ENCODE assay signal across 8 mouse cellular contexts in genomic region chr17:32452482-32452881, GRCm38 (mm10). TPM values are rescaled to one million over a fixed set of nuclear protein-coding genes. Genes with fewer than 3 reads are reported as not detected.
DNase-seq lines count a peak whose midpoint lies in the region; ATAC-seq and TF ChIP-seq lines count a peak whose summit lies in the region.

Cyp4f39 (plus strand) TSS chr17:32452723.

- H3K9ac ChIP-seq in embryonic facial prominence, embryonic 15.5 days, result peak within 1 kb of the TSS; percentile 21; the same call in 1 of the 2 replicates
- H3K9ac ChIP-seq in hindbrain, embryonic 14.5 days, result peak within 1 kb of the TSS; percentile 51
- H3K9ac ChIP-seq in lung, embryonic 14.5 days, result peak within 1 kb of the TSS; percentile 29; the same call in 1 of the 2 replicates

- peak within 1 kb of the TSS; percentile 58 for H3K4me2 ChIP-seq in embryonic facial prominence, embryonic 15.5 days (replicated peaks)
- peak within 1 kb of the TSS; percentile 59 for H3K4me2 ChIP-seq in hindbrain, embryonic 14.5 days (replicated peaks)
- peak within 1 kb of the TSS; percentile 61 for H3K4me2 ChIP-seq in lung, embryonic 14.5 days

- H3K4me1 ChIP-seq in embryonic facial prominence, embryonic 15.5 days, result peaks cover 9% of the 10 kb centered on the region
- 0 out of 2 replicates have a peak, but pooled peaks cover 5% of the 10 kb centered on the region for H3K4me1 ChIP-seq in hindbrain, embryonic 14.5 days (replicated peaks; ENCODE audit: control insufficient read depth, insufficient read depth, low read length)
- 0 out of 2 replicates have a peak, but pooled peaks cover 3% of the 10 kb centered on the region for H3K4me1 ChIP-seq in lung, embryonic 14.5 days (ENCODE audit: insufficient read depth)

- H3K27ac ChIP-seq in embryonic facial prominence, embryonic 15.5 days (replicated peaks), result no peak within 1 kb of the TSS
- H3K27ac ChIP-seq in hindbrain, embryonic 14.5 days, result no peak within 1 kb of the TSS
- H3K27ac ChIP-seq in lung, embryonic 14.5 days (ENCODE audit: low read depth), result no peak within 1 kb of the TSS

- WGBS in embryonic facial prominence, embryonic 15.5 days, result 2% methylated on average over 19 of the region's 19 CpGs
- WGBS in hindbrain, embryonic 14.5 days, result 2% methylated on average over 19 of the region's 19 CpGs
- 2% methylated on average over 19 of the region's 19 CpGs for WGBS in lung, embryonic 14.5 days

- peak within 1 kb of the TSS; percentile 38 for H3K4me3 ChIP-seq in embryonic facial prominence, embryonic 15.5 days (replicated peaks)
- H3K4me3 ChIP-seq in hindbrain, embryonic 14.5 days (replicated peaks; ENCODE audit: low read length), result peak within 1 kb of the TSS; percentile 27
- H3K4me3 ChIP-seq in lung, embryonic 14.5 days (ENCODE audit: low read depth, low read length), result peak within 1 kb of the TSS; percentile 22

- 0 out of 2 replicates have a peak, but pooled peaks cover 16% of the 10 kb centered on the region for H3K27me3 ChIP-seq in embryonic facial prominence, embryonic 15.5 days
- H3K27me3 ChIP-seq in hindbrain, embryonic 14.5 days (ENCODE audit: control insufficient read depth, insufficient read depth, low read length), result peaks cover 16% of the 10 kb centered on the region; the same call in 1 of the 2 replicates
- peaks cover 9% of the 10 kb centered on the region; the same call in 1 of the 2 replicates for H3K27me3 ChIP-seq in lung, embryonic 14.5 days (ENCODE audit: insufficient read depth, low read length)

- no peaks in the 10 kb centered on the region for H3K9me3 ChIP-seq in embryonic facial prominence, embryonic 15.5 days (replicated peaks)
- no peaks in the 10 kb centered on the region for H3K9me3 ChIP-seq in hindbrain, embryonic 14.5 days (ENCODE audit: control insufficient read depth, low read length)
- no peaks in the 10 kb centered on the region for H3K9me3 ChIP-seq in lung, embryonic 14.5 days (ENCODE audit: low read depth, low read length)

- no peak for TF ChIP-seq CTCF in lung, embryonic 14.5 days (IDR thresholded peaks at IDR 0.05; ENCODE audit: low read depth)

- no peaks in the 10 kb centered on the region for H3K36me3 ChIP-seq in embryonic facial prominence, embryonic 15.5 days
- H3K36me3 ChIP-seq in hindbrain, embryonic 14.5 days (replicated peaks; ENCODE audit: control insufficient read depth, insufficient read depth), result no peaks in the 10 kb centered on the region
- no peaks in the 10 kb centered on the region for H3K36me3 ChIP-seq in lung, embryonic 14.5 days (ENCODE audit: insufficient read depth)

- DNase-seq in urinary bladder, adult 18-20 months (ENCODE audit: low spot score in 2 of 2), result peak; percentile 50 to 63
- DNase-seq in urinary bladder, postnatal 10 days (ENCODE audit: low spot score), result no peak
- no peak for DNase-seq in hindbrain, embryonic 14.5 days (ENCODE audit: low spot score)
- DNase-seq in lung, embryonic 14.5 days, result peak; percentile 52
- DNase-seq in spleen, postnatal 10 days (ENCODE audit: low spot score in 2 of 2), result peak; percentile 17 to 63
- DNase-seq in layer of hippocampus, adult 8-10 months (ENCODE audit: low spot score in 2 of 2), result no peak
- DNase-seq in natural killer cell, adult 2 months (ENCODE audit: low spot score in 2 of 2), result no peak

- ATAC-seq in embryonic facial prominence, embryonic 15.5 days (ENCODE audit: insufficient number of reproducible peaks, low FRiP score, low TSS enrichment, low read depth), result peak; percentile 43; the same call in 1 of the 2 replicates
- no peak for ATAC-seq in hindbrain, embryonic 14.5 days (ENCODE audit: low FRiP score)
- peak; percentile 38; the same call in 1 of the 2 replicates for ATAC-seq in lung, embryonic 14.5 days (ENCODE audit: insufficient read depth)

RNA-seq across cellular contexts. Expression of gene Cyp4f39, which starts in this region (rescaled TPM):
- polyA plus RNA-seq in embryonic facial prominence, embryonic 15.5 days (2015; fragmentation: Nextera tagmentation; extraction: Ambion mirVana), result 20.4 and 27.6 TPM in 2 replicates
- 0.99 and 1.2 TPM in 2 replicates for polyA plus RNA-seq in hindbrain, embryonic 14.5 days (2014; fragmentation: Nextera tagmentation; extraction: Ambion mirVana)
- 0.72 and 0.87 TPM in 2 replicates for polyA plus RNA-seq in lung, embryonic 14.5 days (2014; fragmentation: Nextera tagmentation; extraction: Ambion mirVana)
- total RNA-seq in layer of hippocampus, adult 8-10 months (2022), result not detected

Comparison
In these comparisons a context has a peak if more than half of its experiments do, and no peak if none do; other contexts are left out.
1. DNase-seq: peak in urinary bladder, adult 18-20 months (2 of 2) and spleen, postnatal 10 days (2 of 2); none in urinary bladder, postnatal 10 days (single experiment), hindbrain, embryonic 14.5 days (single experiment), layer of hippocampus, adult 8-10 months (0 of 2) and natural killer cell, adult 2 months (0 of 2).
2. Peak in DNase-seq, ATAC-seq, H3K4me3 ChIP-seq, H3K9ac ChIP-seq and H3K4me2 ChIP-seq in lung, embryonic 14.5 days; RNA of the gene not detected or under 1 TPM.
3. Peak in every context shown above with its lines, with median percentiles within 50 percentile points of each other: H3K4me2 ChIP-seq, H3K4me3 ChIP-seq and H3K9ac ChIP-seq.